8 mouse cellular contexts compared by ENCODE assay signal in the genomic region with DNA sequence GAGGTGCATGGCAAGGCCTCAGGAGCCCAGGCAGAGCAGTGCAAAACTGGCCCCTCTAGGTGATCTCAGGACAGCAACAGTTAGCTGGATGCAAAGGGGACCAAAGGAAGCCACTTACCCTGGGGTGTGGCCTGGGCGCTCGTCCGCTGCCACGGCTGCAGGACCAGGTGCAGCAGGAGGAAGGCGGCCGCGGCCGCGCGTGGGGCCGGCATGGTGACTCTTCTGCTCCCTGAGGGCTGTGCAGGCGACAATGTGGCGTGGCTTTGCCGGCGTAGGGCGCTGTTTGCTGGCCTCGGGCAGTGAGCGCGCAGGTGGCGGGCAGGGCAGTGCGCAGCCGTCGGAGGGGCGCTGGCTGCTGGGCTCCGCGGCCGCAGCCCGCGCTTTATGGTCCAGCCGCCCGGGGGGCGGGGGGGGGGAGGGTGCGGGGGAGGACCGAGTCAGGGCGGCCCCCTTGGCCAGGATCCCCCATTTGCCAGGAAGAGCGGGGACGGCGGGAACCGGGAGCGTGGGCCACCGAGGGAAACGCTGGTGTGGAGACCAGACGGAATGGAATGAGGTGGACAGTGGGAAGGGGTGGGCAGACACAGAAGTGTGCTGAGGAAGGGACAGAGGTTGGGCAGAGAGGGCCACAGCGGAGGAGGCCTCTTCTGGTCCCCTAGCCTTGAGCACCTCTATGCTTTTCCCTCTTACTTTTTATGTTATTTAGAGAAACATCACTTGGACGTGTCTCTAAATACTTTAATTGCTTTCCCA. TPM values are rescaled to one million over a fixed set of nuclear protein-coding genes. Genes with fewer than 3 reads are reported as not detected.
DNase-seq lines count a peak whose midpoint lies in the region; ATAC-seq and TF ChIP-seq lines count a peak whose summit lies in the region.

A gene (minus strand): TSS at position 357 of the 753 bp plus-strand sequence.

- TF ChIP-seq EP300 in liver, embryonic 14.5 days (IDR thresholded peaks at IDR 0.05; ENCODE audit: low read depth) = no peak

- 5% methylated on average over 37 of the region's 45 CpGs for WGBS in kidney, embryonic 14.5 days
- WGBS in embryonic facial prominence, embryonic 15.5 days = 6% methylated on average over 36 of the region's 45 CpGs
- 10% methylated on average over 39 of the region's 45 CpGs for WGBS in hindbrain, embryonic 11.5 days
- 8% methylated on average over 37 of the region's 45 CpGs for WGBS in liver, embryonic 14.5 days (ENCODE audit: insufficient replicate concordance)
- WGBS in stomach, embryonic 16.5 days = 6% methylated on average over 42 of the region's 45 CpGs

- H3K4me2 ChIP-seq in kidney, embryonic 14.5 days (replicated peaks; ENCODE audit: low read depth, low read length) = peak within 1 kb of the TSS; percentile 68
- peak within 1 kb of the TSS; percentile 78 for H3K4me2 ChIP-seq in embryonic facial prominence, embryonic 15.5 days (replicated peaks)
- H3K4me2 ChIP-seq in hindbrain, embryonic 11.5 days (replicated peaks; ENCODE audit: low read depth, low read length) = peak within 1 kb of the TSS; percentile 57
- peak within 1 kb of the TSS; percentile 43 for H3K4me2 ChIP-seq in liver, embryonic 14.5 days (ENCODE audit: low read depth)
- H3K4me2 ChIP-seq in stomach, embryonic 16.5 days (ENCODE audit: low read depth, low read length) = peak within 1 kb of the TSS; percentile 59

- H3K4me3 ChIP-seq in kidney, embryonic 14.5 days (ENCODE audit: low read length) = peak within 1 kb of the TSS; percentile 35
- H3K4me3 ChIP-seq in embryonic facial prominence, embryonic 15.5 days (replicated peaks) = peak within 1 kb of the TSS; percentile 41
- peak within 1 kb of the TSS; percentile 34 for H3K4me3 ChIP-seq in hindbrain, embryonic 11.5 days (ENCODE audit: low read depth, low read length)
- no peak within 1 kb of the TSS for H3K4me3 ChIP-seq in liver, embryonic 14.5 days (ENCODE audit: insufficient read depth in 1 of 2, low read depth in 2 of 2, low read length in 2 of 2)
- H3K4me3 ChIP-seq in stomach, embryonic 16.5 days (replicated peaks; ENCODE audit: low read length) = peak within 1 kb of the TSS; percentile 42

- no peak for DNase-seq in kidney, adult 11 months
- peak; percentile 47 for DNase-seq in hindbrain, embryonic 11.5 days (ENCODE audit: low spot score)
- DNase-seq in liver, embryonic 14.5 days (ENCODE audit: low read depth in 3 of 3, low spot score in 3 of 3) = no peak
- DNase-seq in thymus, postnatal 25 days = no peak
- DNase-seq in natural killer cell, adult 2 months (ENCODE audit: low spot score in 2 of 2) = no peak

- no peak within 1 kb of the TSS for H3K27ac ChIP-seq in kidney, embryonic 14.5 days (ENCODE audit: low read depth, low read length)
- no peak within 1 kb of the TSS for H3K27ac ChIP-seq in embryonic facial prominence, embryonic 15.5 days (replicated peaks)
- H3K27ac ChIP-seq in hindbrain, embryonic 11.5 days (ENCODE audit: low read depth, low read length) = no peak within 1 kb of the TSS
- H3K27ac ChIP-seq in liver, embryonic 14.5 days = no peak within 1 kb of the TSS
- H3K27ac ChIP-seq in stomach, embryonic 16.5 days (ENCODE audit: low read length) = no peak within 1 kb of the TSS

- H3K9ac ChIP-seq in kidney, embryonic 14.5 days (ENCODE audit: low read depth, low read length) = peak within 1 kb of the TSS; percentile 46; the same call in 1 of the 2 replicates
- H3K9ac ChIP-seq in embryonic facial prominence, embryonic 15.5 days = no peak within 1 kb of the TSS
- H3K9ac ChIP-seq in hindbrain, embryonic 11.5 days (ENCODE audit: low read depth, low read length) = peak within 1 kb of the TSS; percentile 45; the same call in 1 of the 2 replicates
- no peak within 1 kb of the TSS for H3K9ac ChIP-seq in liver, embryonic 14.5 days (replicated peaks)
- H3K9ac ChIP-seq in stomach, embryonic 16.5 days (ENCODE audit: low read length) = peak within 1 kb of the TSS; percentile 37

- no peaks in the 10 kb centered on the region for H3K36me3 ChIP-seq in kidney, embryonic 14.5 days (ENCODE audit: control insufficient read depth, insufficient read depth, low read length)
- no peaks in the 10 kb centered on the region for H3K36me3 ChIP-seq in embryonic facial prominence, embryonic 15.5 days
- H3K36me3 ChIP-seq in hindbrain, embryonic 11.5 days (ENCODE audit: control insufficient read depth, insufficient read depth, low read length) = no peaks in the 10 kb centered on the region
- H3K36me3 ChIP-seq in liver, embryonic 14.5 days (replicated peaks; ENCODE audit: control insufficient read depth, insufficient read depth, low read depth) = no peaks in the 10 kb centered on the region
- no peaks in the 10 kb centered on the region for H3K36me3 ChIP-seq in stomach, embryonic 16.5 days (ENCODE audit: control insufficient read depth, insufficient read depth, low read length)

- no peaks in the 10 kb centered on the region for H3K4me1 ChIP-seq in kidney, embryonic 14.5 days (ENCODE audit: control insufficient read depth, insufficient read depth, low read length)
- H3K4me1 ChIP-seq in embryonic facial prominence, embryonic 15.5 days = peaks cover 8% of the 10 kb centered on the region
- H3K4me1 ChIP-seq in hindbrain, embryonic 11.5 days (replicated peaks; ENCODE audit: control insufficient read depth, insufficient read depth, low read length) = 0 out of 2 replicates have a peak, but pooled peaks cover 3% of the 10 kb centered on the region
- H3K4me1 ChIP-seq in liver, embryonic 14.5 days (replicated peaks; ENCODE audit: control insufficient read depth in 2 of 2, insufficient read depth in 2 of 2, low read length in 1 of 2) = no peaks in the 10 kb centered on the region
- H3K4me1 ChIP-seq in stomach, embryonic 16.5 days (ENCODE audit: control insufficient read depth, insufficient read depth, low read length) = peaks cover 5% of the 10 kb centered on the region

- H3K27me3 ChIP-seq in kidney, embryonic 14.5 days (ENCODE audit: control insufficient read depth, insufficient read depth, low read length) = peaks cover 9% of the 10 kb centered on the region; the same call in 1 of the 2 replicates
- H3K27me3 ChIP-seq in embryonic facial prominence, embryonic 15.5 days = peaks cover 24% of the 10 kb centered on the region
- peaks cover 10% of the 10 kb centered on the region for H3K27me3 ChIP-seq in hindbrain, embryonic 11.5 days (ENCODE audit: control insufficient read depth, insufficient read depth, low read length)
- H3K27me3 ChIP-seq in liver, embryonic 14.5 days (ENCODE audit: control insufficient read depth, insufficient read depth, low read length) = peaks cover 6% of the 10 kb centered on the region
- H3K27me3 ChIP-seq in stomach, embryonic 16.5 days (ENCODE audit: control insufficient read depth, insufficient read depth, low read length) = peaks cover 23% of the 10 kb centered on the region

- no peak for TF ChIP-seq CTCF in liver, embryonic 14.5 days (IDR thresholded peaks at IDR 0.05; ENCODE audit: low read depth)

- no peaks in the 10 kb centered on the region for H3K9me3 ChIP-seq in kidney, embryonic 14.5 days (ENCODE audit: control insufficient read depth, low read length)
- H3K9me3 ChIP-seq in embryonic facial prominence, embryonic 15.5 days (replicated peaks) = no peaks in the 10 kb centered on the region
- H3K9me3 ChIP-seq in hindbrain, embryonic 11.5 days (ENCODE audit: control insufficient read depth, low read length) = no peaks in the 10 kb centered on the region
- no peaks in the 10 kb centered on the region for H3K9me3 ChIP-seq in liver, embryonic 14.5 days (ENCODE audit: control insufficient read depth, low read length)
- no peaks in the 10 kb centered on the region for H3K9me3 ChIP-seq in stomach, embryonic 16.5 days (replicated peaks; ENCODE audit: control insufficient read depth, low read length)

- ATAC-seq in kidney, embryonic 14.5 days (ENCODE audit: low FRiP score, low TSS enrichment) = peak; percentile 81; the same call in 1 of the 2 replicates
- ATAC-seq in embryonic facial prominence, embryonic 15.5 days (ENCODE audit: insufficient number of reproducible peaks, low FRiP score, low TSS enrichment, low read depth) = 0 out of 2 replicates have a peak, but pooled peaks have one; percentile 34
- ATAC-seq in hindbrain, embryonic 11.5 days (ENCODE audit: low FRiP score) = peak; percentile 84
- no peak for ATAC-seq in liver, embryonic 14.5 days (ENCODE audit: insufficient read depth)
- ATAC-seq in stomach, embryonic 16.5 days (ENCODE audit: insufficient read depth, low FRiP score) = no peak; the same call in 1 of the 2 replicates

RNA-seq across cellular contexts. Expression of the gene that starts here (rescaled TPM):
- 0.73 and 0.87 TPM in 2 replicates for polyA plus RNA-seq in kidney, embryonic 14.5 days (2014; fragmentation: Nextera tagmentation; extraction: Ambion mirVana)
- polyA plus RNA-seq in embryonic facial prominence, embryonic 15.5 days (2015; fragmentation: Nextera tagmentation; extraction: Ambion mirVana) = 30.8 and 51.3 TPM in 2 replicates
- 1.7 and 2.1 TPM in 2 replicates for polyA plus RNA-seq in hindbrain, embryonic 11.5 days (2014; fragmentation: Nextera tagmentation; extraction: Ambion mirVana)
- 0.11 and 0.12 TPM in 2 replicates for polyA plus RNA-seq in liver, embryonic 14.5 days (2012; rRNA removed)
- polyA plus RNA-seq in liver, embryonic 14.5 days (2014; fragmentation: Nextera tagmentation; extraction: Ambion mirVana) = 0.03 and 0.06 TPM in 2 replicates
- polyA plus RNA-seq in stomach, embryonic 16.5 days (2015; fragmentation: Nextera tagmentation; extraction: Ambion mirVana) = 4.6 and 6.1 TPM in 2 replicates

Comparison
In these comparisons a context has a peak if more than half of its experiments do, and no peak if none do; other contexts are left out.
1. Peak in ATAC-seq, H3K4me3 ChIP-seq, H3K9ac ChIP-seq and H3K4me2 ChIP-seq in kidney, embryonic 14.5 days; RNA of the gene not detected or under 1 TPM.
2. ATAC-seq: peak in embryonic facial prominence, embryonic 15.5 days (single experiment) and hindbrain, embryonic 11.5 days (single experiment); none in liver, embryonic 14.5 days (single experiment) and stomach, embryonic 16.5 days (single experiment).
3. H3K4me3 ChIP-seq: peak in embryonic facial prominence, embryonic 15.5 days (single experiment), hindbrain, embryonic 11.5 days (single experiment) and stomach, embryonic 16.5 days (single experiment); none in liver, embryonic 14.5 days (0 of 2).
4. H3K9ac ChIP-seq: peak in hindbrain, embryonic 11.5 days (single experiment) and stomach, embryonic 16.5 days (single experiment); none in embryonic facial prominence, embryonic 15.5 days (single experiment) and liver, embryonic 14.5 days (single experiment).
5. Peak in every context shown above with its lines, with median percentiles within 50 percentile points of each other: H3K4me2 ChIP-seq.